Mouse (Mus musculus) monocyte, adult 59 days (primary cell): Measurements from ENCODE around the gene Sowaha. TPM values are rescaled to one million over a fixed set of nuclear protein-coding genes. Genes with fewer than 3 reads are reported as not detected.

ENCODE experiments used
- total RNA-seq, 2 experiments: library from RNA; stranded (reverse); gene quantifications; one replicate each; pipeline ENCODE4 v1.2.4; 2023

The Sowaha gene
- total RNA-seq: not detected

DNA sequence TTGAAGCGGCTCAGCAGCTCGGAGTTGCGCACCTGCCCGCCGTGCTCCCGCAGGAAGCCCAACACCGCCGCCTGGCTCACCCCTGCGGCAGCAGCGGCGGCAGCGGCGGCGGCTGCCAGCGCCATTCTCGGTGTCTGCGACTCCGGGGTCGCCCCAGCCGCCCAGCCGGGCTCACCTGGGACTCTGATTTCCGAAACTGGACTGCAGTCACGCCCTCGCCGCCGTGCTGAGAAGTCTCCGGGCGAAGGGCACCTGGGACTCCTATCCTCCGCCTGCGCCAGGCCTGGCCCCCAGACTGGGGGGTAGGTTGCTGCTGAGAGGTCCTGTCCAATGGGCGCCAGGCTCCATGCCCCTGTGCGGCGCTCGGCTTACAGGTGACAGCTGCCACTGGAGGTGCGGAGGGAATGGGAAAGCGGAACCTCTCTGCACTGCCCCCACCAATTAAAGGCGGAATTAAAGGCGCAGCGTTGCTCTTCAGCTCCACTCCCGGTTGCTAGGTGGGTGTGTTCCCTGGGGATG lies at the start of gene Sowaha, which contains the start of gene Gm9945:
Sowaha (minus strand) TSS at position 492 of the 519 bp plus-strand sequence.
Gm9945 (plus strand) TSS at position 384 of the 519 bp plus-strand sequence.

DNA sequence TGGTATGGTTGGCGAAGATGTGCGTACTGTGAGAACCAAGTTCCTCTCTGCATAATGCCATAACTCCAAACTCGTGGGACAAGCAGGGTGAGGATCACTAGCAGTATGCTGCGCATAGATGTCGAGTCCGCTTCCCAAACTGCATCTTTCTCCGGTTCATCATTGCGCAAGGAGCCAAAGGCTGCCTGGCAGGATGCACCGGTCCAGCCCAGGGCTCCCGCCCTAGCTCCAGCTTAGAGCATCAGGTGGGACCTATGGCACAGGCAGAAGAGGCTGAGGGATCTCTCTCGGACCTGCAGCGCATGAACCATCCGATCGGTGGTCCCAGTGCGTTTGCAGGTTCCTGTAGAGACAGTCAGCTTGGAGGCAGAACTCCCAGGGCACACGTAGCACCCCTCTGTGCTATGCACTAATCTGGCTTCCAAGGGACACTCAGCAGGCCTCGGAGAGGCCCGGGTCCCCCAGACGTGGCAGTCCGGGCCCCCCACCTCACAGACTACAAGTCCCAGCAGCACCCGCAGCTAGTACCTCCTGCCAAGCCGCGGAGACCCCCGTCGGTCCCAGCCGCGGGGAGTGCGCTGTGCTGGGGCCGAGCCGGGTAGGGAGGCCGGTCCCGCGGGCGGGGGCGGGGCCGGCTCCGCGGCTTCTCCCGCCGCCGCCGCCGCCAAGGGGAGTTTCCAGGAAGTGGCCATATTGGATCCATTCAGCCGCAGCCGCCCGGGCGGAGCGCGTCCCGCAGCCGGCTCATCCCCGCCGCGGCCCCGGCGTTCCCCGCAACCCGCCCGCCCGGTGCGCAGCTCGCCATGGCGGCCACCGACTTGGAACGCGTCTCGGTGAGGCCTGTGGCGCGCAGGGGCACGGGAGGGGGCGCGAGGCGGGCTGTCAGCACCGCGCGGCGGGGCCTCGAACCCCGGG lies 39.4 kb upstream of the Sowaha start, which contains the start of gene Sept8:
Sept8 (plus strand) TSS at position 51 of the 915 bp plus-strand sequence.

DNA sequence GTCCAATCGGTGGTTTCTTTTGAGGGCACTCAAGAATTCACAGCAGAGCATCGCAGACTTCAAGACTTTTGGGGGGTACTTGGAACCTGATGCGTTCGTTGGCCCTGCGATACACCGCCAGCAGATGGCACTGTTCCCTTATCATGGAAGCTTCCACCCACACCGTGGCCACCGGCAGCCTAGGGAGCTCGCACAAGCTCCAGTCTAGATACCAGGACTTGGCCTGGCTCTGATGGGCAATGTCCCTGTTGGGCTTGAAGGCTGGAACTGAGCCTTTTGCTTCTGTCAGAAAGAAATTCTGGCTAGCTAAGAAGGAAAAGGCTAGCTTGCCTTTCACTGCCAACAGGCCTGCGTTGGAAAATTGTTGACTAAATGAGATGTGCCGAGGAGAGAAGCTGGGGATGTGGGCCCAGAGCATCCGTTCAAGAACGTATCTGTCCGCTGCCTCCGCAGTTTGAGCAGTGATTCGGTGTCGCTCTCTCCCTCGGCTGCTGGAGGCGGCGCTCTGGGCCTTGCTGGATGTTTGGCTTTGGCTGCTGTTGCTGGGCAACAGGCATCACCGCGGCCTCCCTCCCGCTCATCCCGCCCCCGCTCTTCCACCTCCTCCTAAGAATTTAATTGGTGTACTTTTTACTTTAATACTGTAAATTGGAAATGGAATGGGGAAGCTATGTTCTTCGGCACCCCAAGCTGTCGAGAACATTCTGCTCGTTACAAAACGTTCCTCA lies 9.9 kb downstream of the Sowaha start, which contains the start of gene Gm9837:
Gm9837 (minus strand) TSS at position 512 of the 728 bp plus-strand sequence.

GRCm38 (mm10) chr11:53456474-53457371 lies 23.4 kb downstream of the Sowaha start, which contains the start of the genes Gm10447 and Shroom1:
TSS of gene Gm10447 (minus strand) at chr11:53457110.
TSS of gene Shroom1 (plus strand) at chr11:53457205.

GRCm38 (mm10) chr11:53430670-53431346 lies 49.3 kb downstream of the Sowaha start, which contains the start of the genes Uqcrq and Gdf9:
TSS of gene Uqcrq (minus strand) at chr11:53430831.
TSS of gene Gdf9 (plus strand) at chr11:53431023.

Other genes with a start within 250 kb of the Sowaha start
- 100 to 1,000 TPM in 1 of 2 experiments, 10 to 100 TPM in 1; 95.6 to 101 TPM for gene Hspa4, start 179.8 kb downstream of the Sowaha start, total RNA-seq
- 10 to 100 TPM in 1 of 2 experiments, 1 to 10 TPM in 1; 6.7 to 11.1 TPM for gene Zcchc10, start 155.6 kb downstream of the Sowaha start, total RNA-seq
- 100 to 1,000 TPM; 134 to 137 TPM for gene Aff4, start 129.4 kb downstream of the Sowaha start, total RNA-seq
- not detected for gene Leap2, start 57.1 kb downstream of the Sowaha start, total RNA-seq
- gene Uqcrq, start 49.4 kb downstream of the Sowaha start, total RNA-seq: 100 to 1,000 TPM; 173 to 184 TPM
- 1 to 10 TPM; 1.8 TPM for gene Gdf9, start 49.3 kb downstream of the Sowaha start, total RNA-seq
- not detected for gene Gm10447, start 23.2 kb downstream of the Sowaha start, total RNA-seq
- gene Shroom1, start 23.1 kb downstream of the Sowaha start, total RNA-seq: 1 to 10 TPM in 1 of 2 experiments, under 1 TPM in 1; 0.73 to 1.0 TPM
- not detected for gene Gm9837, start 9.8 kb downstream of the Sowaha start, total RNA-seq
- not detected for gene Gm9945, start 108 bp downstream of the Sowaha start, total RNA-seq
- 1 to 10 TPM; 6.7 to 7.5 TPM for gene Sept8, start 39.0 kb upstream of the Sowaha start, total RNA-seq
- 1 to 10 TPM; 4.3 to 6.3 TPM for gene Kif3a, start 87.1 kb upstream of the Sowaha start, total RNA-seq
- gene Il4, start 138.4 kb upstream of the Sowaha start, total RNA-seq: not detected
- gene Il13, start 154.4 kb upstream of the Sowaha start, total RNA-seq: not detected
- gene Rad50, start 227.0 kb upstream of the Sowaha start, total RNA-seq: 10 to 100 TPM; 17.4 to 17.8 TPM
- not detected for gene Il5, start 240.5 kb upstream of the Sowaha start, total RNA-seq